ENCODE assay signal across 23 mouse cellular contexts in the genomic region with DNA sequence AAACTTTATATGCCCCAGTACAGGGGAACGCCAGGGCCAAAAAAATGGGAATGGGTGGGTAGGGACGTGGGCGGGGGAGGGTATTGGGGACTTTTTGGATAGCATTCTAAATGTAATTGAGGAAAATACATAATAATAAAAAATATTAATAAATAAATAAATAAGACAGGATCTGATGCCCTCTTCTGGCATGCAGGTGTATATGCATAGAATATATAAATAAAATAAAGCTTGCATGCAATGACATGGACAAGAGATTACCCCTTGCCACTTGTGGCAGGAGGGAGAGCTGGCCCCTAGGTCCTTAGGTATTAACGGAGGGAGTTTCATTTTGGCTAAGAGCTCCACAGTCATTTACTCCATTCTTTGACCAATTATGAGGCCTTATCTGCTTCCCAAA. TPM values are rescaled to one million over a fixed set of nuclear protein-coding genes. Genes with fewer than 3 reads are reported as not detected.
A peak's percentile ranks its signal among the peaks of the same experiment; 100 is the strongest.
DNase-seq lines count a peak whose midpoint lies in the region; ATAC-seq and TF ChIP-seq lines count a peak whose summit lies in the region.
"Had no signal": no experiment of that assay in that cellular context is flagged by ENCODE, and none has a peak within 500 bp of the region (broad histone marks: within the 10 kb centered on the region; RNA-seq: fewer than 3 reads in every experiment).

No protein-coding gene starts in this region.

- TF ChIP-seq EP300 in stomach, postnatal 0 days (optimal IDR thresholded peaks at IDR 0.05): no peak

- no peaks in the 10 kb centered on the region for H3K36me3 ChIP-seq in hindbrain, postnatal 0 days (ENCODE audit: insufficient read depth, low read length)
- H3K36me3 ChIP-seq in hindbrain, embryonic 13.5 days: no peaks in the 10 kb centered on the region
- H3K36me3 ChIP-seq in stomach, postnatal 0 days (ENCODE audit: control insufficient read depth, insufficient read depth, low read length): no peaks in the 10 kb centered on the region
- H3K36me3 ChIP-seq: forebrain, embryonic 10.5 days; heart, embryonic 10.5 days; heart, embryonic 13.5 days; hindbrain, embryonic 12.5 days had no signal

- CTCF ChIA-PET in Patski (lab: Charles Lee): no interaction called here

- no peak for ATAC-seq in hindbrain, postnatal 0 days
- ATAC-seq in hindbrain, embryonic 13.5 days (ENCODE audit: low FRiP score): no peak
- ATAC-seq in Patski: no peak
- ATAC-seq in stomach, postnatal 0 days (ENCODE audit: low FRiP score, low TSS enrichment): no peak
- ATAC-seq: activated CD4-positive, CD25-positive, alpha-beta regulatory T cell, adult 4 months; CD4-positive, CD25-positive, alpha-beta regulatory T cell, adult 4 months; forebrain, embryonic 13.5 days; forebrain, embryonic 16.5 days; hindbrain, embryonic 16.5 days; inflammation-experienced regulatory T-cells, adult 6 months had no signal

- no peaks in the 10 kb centered on the region for H3K9me3 ChIP-seq in hindbrain, postnatal 0 days (ENCODE audit: low read length)
- H3K9me3 ChIP-seq in hindbrain, embryonic 13.5 days: no peaks in the 10 kb centered on the region
- no peaks in the 10 kb centered on the region for H3K9me3 ChIP-seq in stomach, postnatal 0 days (ENCODE audit: control insufficient read depth, low read length)
- H3K9me3 ChIP-seq: forebrain, embryonic 10.5 days; forebrain, embryonic 13.5 days; heart, embryonic 10.5 days; heart, embryonic 13.5 days; hindbrain, embryonic 12.5 days had no signal

- H3K4me3 ChIP-seq in hindbrain, postnatal 0 days (ENCODE audit: low read length): no peak overlapping the region
- no peak overlapping the region for H3K4me3 ChIP-seq in hindbrain, embryonic 13.5 days
- no peak overlapping the region for H3K4me3 ChIP-seq in layer of hippocampus, adult 2 months
- H3K4me3 ChIP-seq in stomach, postnatal 0 days (ENCODE audit: low read depth, low read length): no peak overlapping the region
- H3K4me3 ChIP-seq: forebrain, embryonic 10.5 days; forebrain, embryonic 13.5 days; heart, embryonic 10.5 days; heart, embryonic 13.5 days; hindbrain, embryonic 12.5 days had no signal

- H3K4me2 ChIP-seq in hindbrain, postnatal 0 days (ENCODE audit: low read depth, low read length): no peak overlapping the region
- no peak overlapping the region for H3K4me2 ChIP-seq in hindbrain, embryonic 13.5 days
- no peak overlapping the region for H3K4me2 ChIP-seq in stomach, postnatal 0 days (replicated peaks; ENCODE audit: low read depth)
- H3K4me2 ChIP-seq: forebrain, embryonic 13.5 days; heart, embryonic 13.5 days; hindbrain, embryonic 12.5 days had no signal

- H3K4me1 ChIP-seq in hindbrain, postnatal 0 days (ENCODE audit: insufficient read depth, low read length): no peaks in the 10 kb centered on the region
- no peaks in the 10 kb centered on the region for H3K4me1 ChIP-seq in hindbrain, embryonic 13.5 days (replicated peaks)
- H3K4me1 ChIP-seq in stomach, postnatal 0 days (replicated peaks; ENCODE audit: control insufficient read depth, insufficient read depth): no peaks in the 10 kb centered on the region
- H3K4me1 ChIP-seq: forebrain, embryonic 10.5 days; forebrain, embryonic 13.5 days; heart, embryonic 10.5 days; heart, embryonic 13.5 days; hindbrain, embryonic 12.5 days had no signal

- H3K9ac ChIP-seq in hindbrain, postnatal 0 days (replicated peaks; ENCODE audit: low read length): no peak overlapping the region
- no peak overlapping the region for H3K9ac ChIP-seq in hindbrain, embryonic 13.5 days
- H3K9ac ChIP-seq in stomach, postnatal 0 days (ENCODE audit: low read length): no peak overlapping the region
- H3K9ac ChIP-seq: forebrain, embryonic 13.5 days; heart, embryonic 13.5 days; hindbrain, embryonic 12.5 days had no signal

- WGBS in hindbrain, postnatal 0 days: 95% methylated on average over 4 of the region's 4 CpGs
- WGBS in hindbrain, embryonic 13.5 days: 92% methylated on average over 4 of the region's 4 CpGs
- 90% methylated on average over 4 of the region's 4 CpGs for WGBS in stomach, postnatal 0 days

- in situ Hi-C loops in Patski (cut with MboI; ENCODE audit: low pct_unique_long_range_greater_than_20kb): loop anchor here (5.0 kb wide), 1 partner anchor 522 kb away; no protein-coding TSS in a partner anchor

- H3K27ac ChIP-seq in hindbrain, postnatal 0 days: no peak overlapping the region
- H3K27ac ChIP-seq in hindbrain, embryonic 13.5 days: no peak overlapping the region
- H3K27ac ChIP-seq in layer of hippocampus, adult 2 months: no peak overlapping the region
- no peak overlapping the region for H3K27ac ChIP-seq in stomach, postnatal 0 days (replicated peaks)
- H3K27ac ChIP-seq: forebrain, embryonic 10.5 days; forebrain, embryonic 13.5 days; heart, embryonic 10.5 days; heart, embryonic 13.5 days; hindbrain, embryonic 12.5 days had no signal

- peak; percentile 16; the same call in 1 of the 2 replicates for TF ChIP-seq CTCF in hindbrain, postnatal 0 days (IDR thresholded peaks at IDR 0.05; ENCODE audit: low read depth)
- peak; percentile 69 for TF ChIP-seq CTCF in layer of hippocampus, adult 2 months (conservative IDR thresholded peaks at IDR 0.05)
- TF ChIP-seq CTCF in Patski (IDR thresholded peaks at IDR 0.05): peak; percentile 45
- TF ChIP-seq CTCF in stomach, postnatal 0 days (IDR thresholded peaks at IDR 0.05; ENCODE audit: low read depth): peak; percentile 17; the same call in 1 of the 2 replicates

- no peak for DNase-seq in hindbrain, postnatal 0 days (ENCODE audit: low spot score)
- no peak for DNase-seq in layer of hippocampus, adult 2 months (ENCODE audit: low spot score in 2 of 2)
- DNase-seq in layer of hippocampus, adult 8-10 months (ENCODE audit: low spot score in 2 of 2): no peak
- DNase-seq in Patski (ENCODE audit: low read depth, low spot score): no peak
- no peak for DNase-seq in stomach, postnatal 0 days (ENCODE audit: low spot score)
- DNase-seq: adrenal gland, adult 8-10 months; adrenal gland, postnatal 25 days; cerebellum, adult 11-12 months; cerebellum, adult 8-10 months; cerebellum, postnatal 10 days; gastrocnemius, postnatal 25 days; heart, adult 18-20 months had no signal

- no peaks in the 10 kb centered on the region for H3K27me3 ChIP-seq in hindbrain, postnatal 0 days (ENCODE audit: insufficient read depth, low read length)
- 0 out of 2 replicates have a peak, but pooled peaks cover 3% of the 10 kb centered on the region for H3K27me3 ChIP-seq in hindbrain, embryonic 13.5 days
- H3K27me3 ChIP-seq in Patski: no peaks in the 10 kb centered on the region
- H3K27me3 ChIP-seq in stomach, postnatal 0 days (ENCODE audit: control insufficient read depth, insufficient read depth, low read length): no peaks in the 10 kb centered on the region
- H3K27me3 ChIP-seq: forebrain, embryonic 13.5 days had no signal

- POLR2A ChIA-PET in Patski (lab: Charles Lee): interaction anchor here (0.6 kb wide), 1 partner anchor 154 kb away, joined by 3 read pairs; no protein-coding TSS in a partner anchor

RNA-seq across cellular contexts. Expression of a gene that starts 51.1 kb away (rescaled TPM):
- 13.2 and 23.6 TPM in 2 replicates for total RNA-seq in hindbrain, postnatal 0 days (2014; rRNA removed)
- polyA plus RNA-seq in hindbrain, postnatal 0 days (2015; fragmentation: Nextera tagmentation; extraction: Ambion mirVana): 5.4 and 6.5 TPM in 2 replicates
- polyA plus RNA-seq in hindbrain, embryonic 13.5 days (2015; fragmentation: Nextera tagmentation; extraction: Ambion mirVana): 7.6 and 8.2 TPM in 2 replicates
- 10 to 100 TPM; 58.2 to 59.9 TPM for total RNA-seq in layer of hippocampus, adult 2 months (2021)
- 10 to 100 TPM; 56.5 to 67.2 (median 59.4) TPM for total RNA-seq in layer of hippocampus, adult 8-10 months (2022)
- polyA plus RNA-seq in Patski (2021): 23.8 TPM
- polyA plus RNA-seq in stomach, postnatal 0 days (2015; fragmentation: Nextera tagmentation; extraction: Ambion mirVana): 3.8 and 4.4 TPM in 2 replicates

Comparison
In these comparisons a context has a peak if more than half of its experiments do, and no peak if none do; other contexts are left out.
1. CTCF ChIP-seq: peak in every context shown above with its lines; median percentile 69 in layer of hippocampus, adult 2 months; 45 in Patski; 17 in stomach, postnatal 0 days; 16 in hindbrain, postnatal 0 days.